Mouse (Mus musculus): ENCODE data around the gene Gdf3. TPM values are rescaled to one million over a fixed set of nuclear protein-coding genes. Genes with fewer than 3 reads are reported as not detected.

Gdf3 gene
- total RNA-seq, 2 experiments from 2014 or later, result 15.2 to 24.4 TPM

DNA sequence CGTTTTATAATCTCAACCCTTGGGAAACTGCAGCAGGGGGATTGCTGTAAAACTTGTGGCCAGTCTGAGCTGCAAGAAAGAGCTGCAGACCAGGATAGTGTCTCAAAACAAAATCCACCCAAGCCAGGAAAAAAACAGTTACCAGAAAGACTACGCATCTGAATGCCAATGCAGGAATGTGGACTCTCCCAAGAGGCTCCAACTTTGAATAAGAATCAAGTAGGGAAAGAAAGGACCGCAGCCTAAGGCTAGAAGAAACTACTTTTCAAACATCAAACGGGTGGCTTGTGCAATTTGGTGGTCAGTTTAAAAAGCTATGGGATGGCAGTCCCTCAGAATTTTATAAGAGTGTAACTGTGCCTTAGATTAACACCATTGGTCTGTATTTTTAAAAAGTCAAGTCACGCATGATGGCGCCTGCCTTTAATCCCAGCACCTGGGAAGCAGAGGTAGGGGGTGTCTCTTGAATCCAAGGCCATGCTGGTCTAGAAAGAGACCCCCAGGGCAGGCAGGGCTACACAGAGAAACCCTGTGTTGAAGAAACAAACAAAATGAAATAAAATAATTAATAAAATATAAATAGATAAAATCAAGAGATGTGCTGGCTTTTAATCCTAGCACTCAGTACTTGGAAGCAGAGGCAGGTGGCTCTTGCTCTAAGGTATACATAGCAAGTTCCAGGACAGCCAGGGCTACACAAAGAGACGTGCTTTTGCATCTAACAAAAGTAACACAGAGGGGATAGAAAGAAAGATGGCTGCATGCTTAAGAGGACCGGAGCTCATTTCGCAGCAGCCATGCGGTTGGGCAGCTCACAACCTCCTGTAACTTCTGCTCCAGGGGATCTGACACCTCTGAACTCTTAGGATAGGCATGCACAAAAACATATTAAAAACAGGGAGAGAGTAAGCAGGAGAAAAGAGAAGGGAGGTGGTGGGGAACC lies 1.2 kb downstream of the Gdf3 start:
- no peak for ATAC-seq (replicated peaks; ENCODE audit: low FRiP score, low TSS enrichment, poor library complexity, severe bottlenecking)

DNA sequence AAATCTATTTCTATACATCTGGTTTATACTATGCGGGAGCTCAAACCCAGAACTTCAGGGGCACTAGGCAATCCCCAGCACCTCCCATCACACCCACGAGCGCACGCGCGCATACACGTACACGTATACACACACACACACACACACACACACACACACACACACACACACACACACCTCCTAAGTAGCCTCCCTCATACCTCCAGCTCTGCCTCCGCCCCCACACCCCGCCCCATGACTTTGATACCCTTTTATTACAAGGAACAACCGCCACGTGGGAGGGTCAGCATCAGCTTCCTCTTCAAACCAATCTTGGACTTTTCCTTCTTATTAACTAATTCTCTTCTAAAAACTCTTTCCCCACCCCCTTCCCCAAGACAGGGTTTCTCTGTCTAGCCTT lies 2.2 kb downstream of the Gdf3 start:
- ATAC-seq (replicated peaks; ENCODE audit: low FRiP score, low TSS enrichment, poor library complexity, severe bottlenecking), result no peak

DNA sequence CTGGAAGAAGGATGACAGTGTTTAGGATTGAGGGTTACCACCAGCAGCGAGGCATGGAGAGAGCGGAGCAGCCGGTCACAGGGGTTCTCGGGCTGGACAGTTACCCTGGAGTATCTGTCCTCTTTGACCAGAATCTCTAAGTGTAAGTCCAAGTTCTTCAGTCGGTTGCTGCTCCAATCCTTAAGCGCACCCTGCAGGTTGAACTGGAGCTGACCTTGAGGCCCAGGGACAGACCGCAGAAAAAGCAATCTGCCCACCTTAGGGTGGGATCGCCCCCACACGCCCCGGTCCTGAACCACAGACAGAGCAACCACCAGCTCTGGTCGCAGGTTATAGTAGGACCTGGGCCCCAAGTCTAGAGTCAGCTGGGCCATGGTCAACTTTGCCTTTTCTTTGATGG lies 3.2 kb downstream of the Gdf3 start:
- no peak for ATAC-seq (replicated peaks; ENCODE audit: low FRiP score, low TSS enrichment, poor library complexity, severe bottlenecking)

DNA sequence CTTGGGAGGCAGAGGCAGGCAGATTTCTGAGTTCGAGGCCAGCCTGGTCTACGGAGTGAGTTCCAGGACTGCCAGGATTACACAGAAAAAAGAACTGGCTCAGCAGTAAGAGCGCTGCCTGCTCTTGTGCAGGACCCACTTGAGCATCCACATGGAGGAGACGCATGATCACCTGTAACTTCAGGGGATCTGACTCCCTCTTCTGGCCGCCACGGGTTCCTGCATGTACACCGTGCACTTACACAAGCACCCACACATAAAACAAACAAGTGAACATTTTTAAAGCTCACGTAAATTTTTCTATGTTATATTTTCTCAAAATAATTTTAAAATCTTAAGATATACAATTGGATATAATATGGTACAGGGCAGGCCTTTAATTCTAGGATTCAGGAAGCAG lies 4.4 kb downstream of the Gdf3 start:
- peak; percentile 65 for ATAC-seq (replicated peaks; ENCODE audit: low FRiP score, low TSS enrichment, poor library complexity, severe bottlenecking)

DNA sequence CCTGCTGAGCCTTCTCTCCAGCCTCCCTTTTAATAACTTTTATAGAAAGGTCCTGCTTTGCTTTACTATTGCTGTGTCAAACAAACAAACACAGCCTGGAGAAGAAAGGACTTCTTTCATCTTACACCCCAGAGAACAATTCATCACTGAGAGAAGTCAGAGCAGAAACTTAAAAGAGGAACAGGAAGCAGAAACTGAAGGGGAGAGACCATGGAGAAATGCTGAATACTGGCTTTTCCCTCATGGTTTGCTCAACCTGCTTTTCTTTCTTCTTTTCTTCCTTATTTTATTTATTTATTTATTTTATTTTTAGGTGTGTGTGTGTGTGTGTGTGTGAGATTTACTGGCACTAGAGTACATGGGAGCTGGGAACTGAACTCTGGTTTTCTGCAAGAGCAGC lies 5.6 kb downstream of the Gdf3 start:
- ATAC-seq (replicated peaks; ENCODE audit: low FRiP score, low TSS enrichment, poor library complexity, severe bottlenecking), result no peak

DNA sequence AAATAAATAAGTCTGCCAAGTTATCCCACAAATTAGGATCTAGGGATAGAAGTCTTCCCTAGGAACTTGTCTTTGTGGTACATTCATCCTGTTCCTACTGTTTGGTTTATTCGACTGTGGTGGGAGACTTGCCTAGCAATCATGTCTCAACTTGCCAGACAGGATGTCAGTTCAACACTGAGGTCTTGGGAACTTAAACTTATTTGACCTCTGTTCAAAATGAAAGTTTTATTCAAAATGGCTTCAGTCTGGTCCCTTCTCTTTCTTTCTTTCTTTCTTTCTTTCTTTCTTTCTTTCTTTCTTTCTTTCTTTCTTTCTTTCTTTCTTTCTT lies 6.9 kb downstream of the Gdf3 start:
- no peak for ATAC-seq (replicated peaks; ENCODE audit: low FRiP score, low TSS enrichment, poor library complexity, severe bottlenecking)

DNA sequence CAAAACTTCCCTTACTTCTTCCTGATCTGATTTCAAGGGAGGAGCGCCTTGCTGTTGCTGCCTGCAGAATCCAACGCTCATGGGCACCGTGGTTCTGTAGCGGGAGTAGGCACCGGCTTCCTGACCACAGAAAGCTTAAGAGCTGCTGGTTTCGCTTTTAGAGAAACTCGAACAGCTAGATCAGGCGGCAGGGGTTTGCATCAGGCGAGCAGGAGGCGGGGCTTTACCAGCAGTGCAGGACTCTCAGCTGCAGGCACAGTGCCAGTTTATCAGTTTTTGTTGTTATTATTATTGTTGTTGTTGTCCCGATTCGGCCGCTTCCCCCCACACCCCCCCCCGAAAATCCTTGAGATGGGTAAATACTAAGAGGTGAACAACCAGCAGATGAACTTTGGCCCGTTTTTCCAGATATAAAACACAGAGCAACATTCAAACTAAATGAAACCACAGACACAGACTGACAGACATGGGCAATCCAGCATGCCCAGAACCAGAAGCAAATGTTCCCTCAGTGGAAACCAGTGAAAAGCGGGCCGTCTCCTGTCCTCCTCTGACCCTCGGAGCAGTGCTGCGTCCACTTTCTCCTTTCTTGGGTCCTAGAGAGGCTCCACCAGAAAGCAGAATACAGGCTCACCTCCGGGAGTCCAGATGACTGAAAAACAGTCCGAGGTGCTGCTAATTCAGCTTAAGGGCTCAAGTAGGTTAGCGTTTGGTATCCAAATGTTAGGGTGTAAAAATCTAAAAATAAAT lies 7.5 kb downstream of the Gdf3 start, which contains the start of gene Apobec1:
Apobec1 (minus strand) TSS at position 203 of the 750 bp plus-strand sequence.
- peak; percentile 88 for ATAC-seq (replicated peaks; ENCODE audit: low FRiP score, low TSS enrichment, poor library complexity, severe bottlenecking)

DNA sequence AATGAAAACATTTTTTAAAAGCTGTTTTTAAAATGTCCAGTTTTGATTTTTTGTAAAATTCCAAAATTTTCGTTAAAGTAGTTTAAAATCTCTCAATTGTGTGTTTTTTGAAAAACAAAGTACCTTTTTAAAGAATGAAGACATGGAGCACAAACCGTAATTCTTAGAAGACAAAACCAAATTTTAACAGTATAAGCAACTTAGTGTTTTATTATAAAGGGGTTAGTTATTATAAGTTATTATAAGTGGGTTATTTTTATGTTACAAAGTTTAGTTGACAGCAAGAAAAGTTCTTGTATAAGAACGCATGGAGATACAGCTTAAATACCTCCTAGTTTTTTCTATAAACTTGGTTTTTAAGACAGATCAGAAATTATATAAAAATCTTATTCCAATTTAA lies 8.3 kb downstream of the Gdf3 start:
- no peak for ATAC-seq (replicated peaks; ENCODE audit: low FRiP score, low TSS enrichment, poor library complexity, severe bottlenecking)

DNA sequence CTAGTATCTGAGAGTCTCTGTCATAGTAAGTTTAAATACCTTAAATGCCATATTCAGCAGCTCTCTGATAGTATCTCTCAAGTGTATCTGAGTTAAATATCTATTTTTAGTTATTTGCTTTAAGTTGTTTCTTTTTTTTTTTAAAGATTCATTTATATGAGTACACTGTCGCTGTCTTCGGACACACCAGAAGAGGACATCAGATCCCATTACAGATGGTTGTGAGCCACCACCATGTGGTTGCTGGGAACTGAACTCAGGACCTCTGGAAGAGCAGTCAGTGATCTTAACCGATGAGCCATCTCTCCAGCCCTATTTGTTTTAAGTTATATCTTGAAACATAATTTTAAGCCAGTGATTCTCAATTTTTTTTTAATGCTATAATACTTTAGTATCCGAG lies 8.9 kb downstream of the Gdf3 start:
- ATAC-seq (replicated peaks; ENCODE audit: low FRiP score, low TSS enrichment, poor library complexity, severe bottlenecking), result no peak

DNA sequence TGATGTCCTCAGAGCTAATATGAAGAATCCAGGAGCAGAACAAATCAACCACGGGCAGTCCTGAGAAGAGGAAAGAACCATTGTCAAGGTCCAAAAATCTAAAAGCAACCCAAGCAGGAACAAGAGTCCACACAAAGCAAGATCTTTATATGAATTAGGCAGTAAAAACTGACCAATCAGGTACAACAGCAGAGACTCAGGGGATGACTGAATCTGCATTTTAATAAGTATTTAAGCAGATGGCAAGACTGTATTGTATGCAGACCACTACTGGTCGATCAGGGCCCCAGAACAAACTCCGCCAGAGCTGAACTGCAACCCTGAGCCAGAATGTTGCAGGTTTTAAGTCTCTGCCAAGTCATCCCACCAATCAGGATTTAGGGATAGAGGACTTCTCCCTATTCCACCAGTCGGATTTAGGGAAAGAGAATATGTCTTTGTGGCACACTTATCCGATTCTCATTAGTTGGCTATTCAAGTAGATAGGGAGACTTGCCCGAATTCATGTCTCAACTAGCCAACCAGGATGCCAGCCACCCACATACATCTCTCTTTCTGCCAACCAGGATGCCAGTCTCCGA lies 9.7 kb downstream of the Gdf3 start:
- ATAC-seq (replicated peaks; ENCODE audit: low FRiP score, low TSS enrichment, poor library complexity, severe bottlenecking), result no peak

DNA sequence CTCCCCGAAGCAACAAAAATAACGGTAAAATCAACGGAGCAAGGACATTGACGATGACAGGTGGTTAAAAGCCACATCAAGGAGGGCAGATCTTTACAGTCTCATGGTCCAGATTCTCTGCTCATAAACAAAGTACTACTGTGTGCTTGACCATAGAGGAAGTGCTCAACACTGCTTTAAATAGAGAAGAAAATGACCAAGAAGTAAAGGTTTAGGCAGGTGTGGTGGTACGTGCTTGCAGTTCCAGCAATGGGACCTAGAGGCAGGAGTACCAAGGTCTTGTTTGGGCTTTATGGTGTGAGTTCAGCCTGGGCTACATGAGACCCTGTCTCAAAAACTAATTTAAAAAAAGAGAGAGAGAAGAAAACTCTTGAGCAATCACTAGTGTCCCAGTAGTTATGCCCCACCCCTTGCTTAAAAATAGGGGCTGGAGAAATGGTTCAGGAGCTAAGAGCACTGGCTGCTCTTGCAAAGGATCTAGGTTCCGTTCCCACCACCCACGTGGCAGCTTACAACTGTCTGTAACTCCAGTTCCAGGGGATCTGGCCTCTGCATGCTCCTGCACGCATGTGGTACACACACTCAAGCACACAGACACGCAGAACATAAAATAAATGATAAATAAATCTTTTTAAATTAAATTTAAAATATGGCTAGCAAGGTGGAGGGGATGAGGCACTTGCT lies 10.7 kb downstream of the Gdf3 start:
- ATAC-seq (replicated peaks; ENCODE audit: low FRiP score, low TSS enrichment, poor library complexity, severe bottlenecking), result no peak

DNA sequence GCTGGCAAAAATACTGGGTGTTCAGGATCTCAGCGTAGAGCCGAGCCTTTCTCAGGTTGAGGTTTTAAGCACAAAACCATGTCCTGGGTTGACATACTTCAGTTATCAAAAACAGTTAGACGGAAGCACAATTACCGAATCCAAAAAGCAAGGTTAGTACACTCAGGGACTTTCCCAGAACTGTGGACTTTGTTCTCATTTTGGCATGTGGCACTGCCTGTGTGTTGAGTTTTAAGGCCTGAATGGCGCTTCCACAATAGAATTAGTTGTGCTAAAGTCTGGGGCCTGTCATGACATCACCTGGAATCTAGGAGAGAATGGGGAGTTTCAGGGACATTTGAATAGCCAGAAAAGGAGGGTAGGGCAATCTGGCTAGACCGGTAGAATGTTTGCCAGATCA lies 11.5 kb downstream of the Gdf3 start:
- no peak for ATAC-seq (replicated peaks; ENCODE audit: low FRiP score, low TSS enrichment, poor library complexity, severe bottlenecking)

DNA sequence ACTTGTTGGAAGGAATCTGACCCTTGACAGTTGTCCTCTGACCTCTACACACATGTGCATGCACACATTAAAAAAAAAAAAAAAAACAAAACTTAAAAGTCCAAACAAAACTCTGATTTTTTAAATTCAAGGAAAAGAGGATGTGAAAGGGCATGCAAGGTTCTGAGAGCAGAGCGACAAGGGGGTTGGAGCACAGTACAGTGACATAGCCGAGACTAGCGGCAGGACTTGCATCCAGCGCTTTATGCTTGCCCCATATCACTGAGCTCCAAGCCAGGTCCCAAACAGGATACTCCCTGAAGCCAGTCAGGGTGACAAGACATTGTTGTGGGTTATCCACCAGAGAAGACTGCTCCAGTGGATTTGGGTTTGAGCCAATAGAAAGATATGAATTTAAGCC lies 11.9 kb downstream of the Gdf3 start:
- peak; percentile 32 for ATAC-seq (replicated peaks; ENCODE audit: low FRiP score, low TSS enrichment, poor library complexity, severe bottlenecking)

DNA sequence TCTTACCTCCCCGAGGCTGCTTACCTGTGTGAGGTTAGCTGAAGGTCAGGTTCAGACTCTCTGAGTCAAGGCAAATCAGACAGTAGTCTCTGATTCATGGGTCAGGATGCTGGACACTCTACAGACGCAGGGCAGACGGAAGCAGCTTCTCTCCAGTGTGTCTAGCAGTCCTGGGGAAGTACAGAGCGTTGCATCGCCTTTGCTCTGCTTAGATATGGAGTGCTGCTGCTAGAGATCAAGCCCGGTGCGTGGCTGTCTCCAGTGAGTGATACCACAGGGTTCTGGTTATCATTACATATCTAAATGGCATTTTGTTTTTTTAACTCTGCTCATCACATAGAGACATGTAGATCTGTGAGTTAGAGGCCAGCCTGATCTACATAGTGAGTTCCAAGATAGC lies 13.3 kb downstream of the Gdf3 start:
- ATAC-seq (replicated peaks; ENCODE audit: low FRiP score, low TSS enrichment, poor library complexity, severe bottlenecking), result peak; percentile 54; the same call in 1 of the 2 replicates

DNA sequence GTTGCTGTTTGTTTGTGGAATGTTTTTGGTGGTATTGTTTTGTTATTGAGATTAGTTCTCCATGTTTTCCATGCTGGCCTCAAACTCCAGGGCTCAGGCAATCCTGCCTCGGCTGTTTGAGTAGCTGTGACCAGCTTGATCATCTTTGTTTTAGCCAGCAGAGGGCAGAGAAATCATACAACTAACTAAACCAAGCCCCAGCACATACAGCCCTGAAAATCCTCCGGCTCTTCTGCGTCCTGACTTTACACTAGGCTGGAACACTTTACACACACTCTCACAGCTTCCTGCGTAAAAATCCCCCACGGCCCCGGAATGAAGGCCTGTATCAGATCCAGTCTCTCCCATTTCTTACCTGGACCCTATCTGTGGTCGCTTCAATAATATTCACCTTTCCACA lies 14.2 kb downstream of the Gdf3 start:
- ATAC-seq (replicated peaks; ENCODE audit: low FRiP score, low TSS enrichment, poor library complexity, severe bottlenecking), result peak; percentile 75

DNA sequence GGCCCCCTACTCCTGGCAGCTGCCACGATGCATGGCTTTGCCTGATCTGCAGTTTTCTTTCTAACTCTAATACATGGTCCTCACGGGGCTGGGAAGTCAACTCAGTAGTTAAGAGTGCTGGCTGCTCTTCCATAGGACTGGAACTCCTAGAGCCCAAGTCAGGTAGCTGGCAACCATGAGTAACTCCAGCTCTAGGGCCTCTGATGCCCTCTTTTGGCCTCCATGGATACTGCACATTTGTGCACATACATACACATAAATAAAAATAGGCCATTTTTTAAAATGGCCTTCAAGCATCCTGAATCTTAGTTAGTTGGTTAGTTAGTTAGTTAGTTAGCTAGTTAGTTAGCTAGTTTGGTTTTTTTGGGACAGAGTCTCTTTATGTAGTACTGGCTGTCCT lies 17.0 kb downstream of the Gdf3 start:
- ATAC-seq (replicated peaks; ENCODE audit: low FRiP score, low TSS enrichment, poor library complexity, severe bottlenecking), result no peak

DNA sequence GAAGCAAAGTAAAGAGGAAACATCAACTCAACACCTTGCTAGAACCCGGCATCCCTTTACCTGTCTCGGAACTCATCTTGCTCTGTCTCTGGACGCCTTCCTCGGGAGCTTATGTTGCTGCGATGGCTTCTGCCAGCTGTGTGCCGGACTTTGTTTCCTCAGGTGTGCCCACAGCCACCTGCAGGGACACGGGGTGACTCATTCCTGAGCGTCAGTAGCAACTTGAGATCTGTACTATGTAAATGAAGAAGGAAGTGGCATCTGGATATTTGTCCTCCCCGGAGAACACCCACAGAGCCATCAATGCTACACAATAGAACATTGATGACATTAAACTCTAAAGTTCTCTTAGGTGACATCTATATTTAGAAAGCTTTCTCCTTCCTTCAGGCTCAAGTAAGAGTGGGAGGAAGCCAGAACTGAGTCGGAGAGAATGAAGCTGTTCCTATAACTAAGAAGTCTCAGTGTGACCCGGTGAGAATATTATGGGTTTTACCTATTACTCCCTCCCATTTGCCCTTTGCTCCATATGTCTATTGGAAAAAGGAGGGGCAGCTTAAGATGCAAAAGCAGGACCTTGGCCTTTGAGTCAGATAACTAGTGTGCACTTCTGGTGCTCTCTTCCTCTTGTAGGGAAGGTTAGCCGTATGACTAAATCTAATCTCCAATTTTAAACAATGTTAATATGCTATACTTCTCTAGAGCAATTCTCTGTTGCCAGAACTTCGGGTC lies 18.7 kb downstream of the Gdf3 start:
- ATAC-seq (replicated peaks; ENCODE audit: low FRiP score, low TSS enrichment, poor library complexity, severe bottlenecking), result no peak

DNA sequence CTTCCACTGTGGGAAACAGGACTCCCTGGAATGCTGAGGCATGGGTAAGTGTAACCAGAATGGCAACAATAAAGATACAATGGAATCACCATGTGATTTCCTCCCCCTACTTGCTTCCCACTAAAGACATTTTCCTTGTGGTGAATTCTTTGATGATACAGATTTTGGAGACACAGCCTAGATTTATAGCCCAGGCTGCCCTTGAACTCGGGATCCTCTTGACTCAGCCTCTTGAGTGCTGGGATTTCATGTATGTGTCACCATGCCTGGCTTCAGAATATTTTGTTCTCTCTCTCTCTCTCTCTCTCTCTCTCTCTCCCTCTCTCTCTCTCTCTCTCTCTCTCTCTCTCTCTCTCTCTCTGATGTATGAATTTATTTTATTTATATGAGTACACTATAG lies 30.8 kb downstream of the Gdf3 start:
- ATAC-seq (replicated peaks; ENCODE audit: low FRiP score, low TSS enrichment, poor library complexity, severe bottlenecking), result no peak

DNA sequence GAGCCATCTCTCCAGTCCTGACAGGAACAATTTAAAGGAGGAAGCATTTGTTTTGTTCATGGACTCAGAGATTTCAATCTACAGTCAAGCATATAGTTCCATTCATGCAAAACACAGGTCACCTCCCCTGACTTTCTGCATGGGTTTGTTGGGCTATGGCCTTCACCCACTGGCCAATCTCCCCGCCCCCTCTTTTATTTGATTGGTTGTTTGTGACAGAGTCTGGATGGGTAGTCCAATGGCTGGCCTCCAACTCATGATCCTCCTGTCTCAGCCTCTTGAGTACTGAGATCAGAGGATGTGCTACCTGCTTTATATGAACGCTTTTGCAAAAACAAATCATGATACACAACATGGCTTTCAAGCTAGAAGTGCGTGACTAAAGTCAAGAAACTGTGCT lies 32.9 kb downstream of the Gdf3 start:
- no peak for ATAC-seq (replicated peaks; ENCODE audit: low FRiP score, low TSS enrichment, poor library complexity, severe bottlenecking)
